Mouse (Mus musculus) G1E (cell line): ENCODE results near the gene Eef2k.

ENCODE experiments used
- CTCF ChIP-seq: IDR thresholded peaks from 2 replicates; pipeline ENCODE4 v1.5.1; 2012; ENCODE audit warnings: low read depth, low read length, inconsistent platforms, mixed read lengths
- GATA1 ChIP-seq: IDR thresholded peaks from 2 replicates; pipeline ENCODE4 v1.6.1; 2012; ENCODE audit warnings: borderline replicate concordance, low read length, inconsistent platforms, mixed read lengths
- TAL1 ChIP-seq: conservative IDR thresholded peaks from 2 replicates; pipeline ENCODE4 v1.6.1; 2012; ENCODE audit warnings: low read depth, low read length, inconsistent platforms, mixed read lengths

DNA sequence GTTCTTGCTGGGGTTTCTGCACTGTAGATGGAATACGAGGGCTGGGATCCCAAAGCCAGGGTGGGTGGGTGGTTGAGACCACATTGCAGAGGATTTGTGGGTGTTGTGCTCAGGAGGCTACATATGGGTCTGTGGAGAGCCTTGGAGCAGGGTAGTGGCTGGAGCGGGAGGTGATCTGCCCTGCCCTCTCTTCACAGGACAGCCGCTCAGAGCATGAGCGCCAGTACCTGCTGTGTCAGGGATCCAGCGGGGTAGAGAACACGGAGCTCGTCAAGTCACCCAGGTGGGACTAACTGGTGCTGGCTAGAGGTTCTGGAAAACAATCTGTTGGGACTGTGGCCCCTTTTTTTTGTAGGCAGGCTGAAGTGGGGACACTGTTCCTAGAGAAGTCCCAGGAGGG, 90.5 kb downstream of the Eef2k start:
- TF ChIP-seq CTCF (no peak), TAL1 (no peak), GATA1 (no peak)
